Mouse (Mus musculus) intestine, embryonic 14.5 days (tissue): Measurements from ENCODE around the gene Dnajb4. TPM values are rescaled to one million over a fixed set of nuclear protein-coding genes. Genes with fewer than 3 reads are reported as not detected.

Experiments
- ATAC-seq: fragments of 200-750 bp; cut with Nextera tagmentation; replicated peaks from 2 replicates; pipeline ENCODE4 v1.8.0; 2017; ENCODE audit warnings: low read depth, moderate number of reproducible peaks, moderate TSS enrichment, moderate library complexity; ENCODE audit not compliant: low FRiP score, low TSS enrichment
- DNase-seq: peaks from one replicate; pipeline ENCODE4 v3.0.0-alpha.2; 2018; ENCODE audit warnings: low spot score
- H3K27ac ChIP-seq: fragments of 300-500 bp; sonication (generic); 2 replicates; pipeline ENCODE4 v1.5.1; 2014; ENCODE audit warnings: low read depth, mild to moderate bottlenecking, control low read depth
- H3K27me3 ChIP-seq: fragments of 300-500 bp; sonication (generic); replicated peaks from 2 replicates; pipeline ENCODE4 v1.6.1; 2014; ENCODE audit warnings: low read length, control low read depth; ENCODE audit not compliant: control insufficient read depth, insufficient read depth
- H3K36me3 ChIP-seq: fragments of 300-500 bp; sonication (generic); 2 replicates; pipeline ENCODE4 v1.6.1; 2014; ENCODE audit warnings: low read length, control low read depth; ENCODE audit not compliant: control insufficient read depth, insufficient read depth
- H3K4me1 ChIP-seq: fragments of 300-500 bp; sonication (generic); replicated peaks from 2 replicates; pipeline ENCODE4 v1.6.1; 2014; ENCODE audit warnings: low read length, control low read depth, mixed read lengths; ENCODE audit not compliant: control insufficient read depth, insufficient read depth
- H3K4me2 ChIP-seq: fragments of 300-500 bp; sonication (generic); 2 replicates; pipeline ENCODE4 v1.6.1; 2014; ENCODE audit warnings: low read length
- H3K4me3 ChIP-seq: fragments of 300-500 bp; sonication (generic); 2 replicates; pipeline ENCODE4 v1.5.1; 2014; ENCODE audit warnings: low read depth, low read length, control low read depth, mixed read lengths
- H3K9ac ChIP-seq: fragments of 300-500 bp; sonication (generic); 2 replicates; pipeline ENCODE4 v1.6.1; 2014; ENCODE audit warnings: mild to moderate bottlenecking, low read length
- H3K9me3 ChIP-seq: fragments of 300-500 bp; sonication (generic); 2 replicates; pipeline ENCODE4 v1.6.1; 2016; ENCODE audit warnings: low read length, control low read depth; ENCODE audit not compliant: control insufficient read depth
- WGBS: fragments of 180-500 bp; shearing (Covaris S2); extraction: QIAGEN DNeasy Blood & Tissue Kit; methylation state at CpG from one replicate; pipeline ENCODE4 v1.1.7; 2014; 5-methylcytosine and 5-hydroxymethylcytosine counted together
- polyA plus RNA-seq: library from polyadenylated mRNA; unstranded; fragments of >200 nt; fragmentation: Nextera tagmentation; extraction: Ambion mirVana; gene quantifications from 2 replicates; pipeline ENCODE4 v1.2.1, GENCODE M21; 2014

Dnajb4 gene
- polyA plus RNA-seq, 1 experiment from 2014 or later, result 24.1 TPM

- H3K9me3 ChIP-seq, result no peaks in the 10 kb centered on the region
- peaks cover 26% of the 10 kb centered on the region for H3K4me1 ChIP-seq
- peak overlapping the region; percentile 17 for H3K4me3 ChIP-seq
- H3K27ac ChIP-seq, result no peak overlapping the region
- no peak for DNase-seq
- peak overlapping the region; percentile 91 for H3K4me2 ChIP-seq
- no peaks in the 10 kb centered on the region for H3K27me3 ChIP-seq
- no peak overlapping the region for H3K9ac ChIP-seq
- H3K36me3 ChIP-seq, result peaks cover 39% of the 10 kb centered on the region
- no peak for ATAC-seq
- WGBS, result 53% methylated on average over 3 of the region's 3 CpGs
Observed at GRCm38 (mm10) chr3:152213416-152213815, 3.3 kb upstream of the Dnajb4 start.

GRCm38 (mm10) chr3:152211731-152212279, 1.7 kb upstream of the Dnajb4 start:
- no peak for ATAC-seq
- Histone ChIP-seq H3K4me3 (peak overlapping the region; percentile 98), H3K4me1 (peaks cover 27% of the 10 kb centered on the region), H3K9ac (peak overlapping the region; percentile 100), H3K36me3 (peaks cover 30% of the 10 kb centered on the region), H3K27ac (peak overlapping the region; percentile 100; the same call in 1 of the 2 replicates), H3K27me3 (no peaks in the 10 kb centered on the region), H3K9me3 (no peaks in the 10 kb centered on the region), H3K4me2 (peak overlapping the region; percentile 91)
- DNase-seq, result peak; percentile 60
- 8% methylated on average over 7 of the region's 7 CpGs for WGBS

GRCm38 (mm10) chr3:152210728-152211391, 758 bp upstream of the Dnajb4 start:
- no peaks in the 10 kb centered on the region for H3K27me3 ChIP-seq
- peak overlapping the region; percentile 100 for H3K9ac ChIP-seq
- peaks cover 21% of the 10 kb centered on the region for H3K36me3 ChIP-seq
- H3K4me2 ChIP-seq, result peak overlapping the region; percentile 91
- DNase-seq (peak; percentile 87), ATAC-seq (peak; percentile 70)
- peak overlapping the region; percentile 98 for H3K4me3 ChIP-seq
- peak overlapping the region; percentile 100 for H3K27ac ChIP-seq
- H3K4me1 ChIP-seq, result peaks cover 27% of the 10 kb centered on the region
- under 1% methylated on average over 62 of the region's 68 CpGs for WGBS
- H3K9me3 ChIP-seq, result no peaks in the 10 kb centered on the region

GRCm38 (mm10) chr3:152209177-152209966, 730 bp downstream of the Dnajb4 start:
- Histone ChIP-seq H3K4me3 (peak overlapping the region; percentile 98), H3K4me1 (peaks cover 27% of the 10 kb centered on the region), H3K27me3 (no peaks in the 10 kb centered on the region), H3K36me3 (peaks cover 8% of the 10 kb centered on the region; the same call in 1 of the 2 replicates), H3K9ac (peak overlapping the region; percentile 100), H3K9me3 (no peaks in the 10 kb centered on the region), H3K4me2 (peak overlapping the region; percentile 95), H3K27ac (peak overlapping the region; percentile 100)
- WGBS, result 3% methylated on average over 25 of the region's 25 CpGs
- ATAC-seq, result peak; percentile 12; the same call in 1 of the 2 replicates
- peak; percentile 84 for DNase-seq

GRCm38 (mm10) chr3:152208096-152208885, 1.8 kb downstream of the Dnajb4 start:
- 0 out of 2 replicates have a peak overlapping the region, but pooled peaks have one; percentile 98 for H3K4me3 ChIP-seq

GRCm38 (mm10) chr3:152207156-152207555, 2.9 kb downstream of the Dnajb4 start:
- peaks cover 14% of the 10 kb centered on the region for H3K4me1 ChIP-seq
- peaks cover 8% of the 10 kb centered on the region; the same call in 1 of the 2 replicates for H3K36me3 ChIP-seq
- no peak for DNase-seq
- H3K9ac ChIP-seq, result no peak overlapping the region
- H3K4me2 ChIP-seq, result no peak overlapping the region
- H3K27ac ChIP-seq, result no peak overlapping the region
- no peak overlapping the region for H3K4me3 ChIP-seq
- H3K9me3 ChIP-seq, result no peaks in the 10 kb centered on the region
- WGBS, result 97% methylated on average over 4 of the region's 4 CpGs
- no peaks in the 10 kb centered on the region for H3K27me3 ChIP-seq
- ATAC-seq, result no peak

More at GRCm38 (mm10) chr3:152208096-152208885, 1.8 kb downstream of the Dnajb4 start:
- H3K4me1 ChIP-seq, result peaks cover 25% of the 10 kb centered on the region
- H3K4me2 ChIP-seq, result peak overlapping the region; percentile 95
- no peak for ATAC-seq
- no peak overlapping the region for H3K9ac ChIP-seq
- peaks cover 8% of the 10 kb centered on the region; the same call in 1 of the 2 replicates for H3K36me3 ChIP-seq
- WGBS, result 84% methylated on average over 7 of the region's 7 CpGs
- H3K27ac ChIP-seq, result no peak overlapping the region
- H3K27me3 ChIP-seq, result no peaks in the 10 kb centered on the region
- DNase-seq, result no peak
- H3K9me3 ChIP-seq, result no peaks in the 10 kb centered on the region

GRCm38 (mm10) chr3:152204577-152204976, 5.5 kb downstream of the Dnajb4 start:
- ATAC-seq (no peak), DNase-seq (no peak)
- H3K4me3 ChIP-seq, result no peak overlapping the region
- peaks cover 8% of the 10 kb centered on the region; the same call in 1 of the 2 replicates for H3K36me3 ChIP-seq
- H3K4me1 ChIP-seq, result peaks cover 9% of the 10 kb centered on the region
- H3K27ac ChIP-seq, result no peak overlapping the region
- H3K9me3 ChIP-seq, result no peaks in the 10 kb centered on the region
- no peaks in the 10 kb centered on the region for H3K27me3 ChIP-seq
- WGBS, result 76% methylated on average over 3 of the region's 3 CpGs
- H3K4me2 ChIP-seq, result no peak overlapping the region
- H3K9ac ChIP-seq, result no peak overlapping the region

GRCm38 (mm10) chr3:152203996-152204395, 6.1 kb downstream of the Dnajb4 start:
- peaks cover 6% of the 10 kb centered on the region for H3K4me1 ChIP-seq
- 60% methylated on average over 3 of the region's 3 CpGs for WGBS
- no peak overlapping the region for H3K4me2 ChIP-seq
- peaks cover 8% of the 10 kb centered on the region; the same call in 1 of the 2 replicates for H3K36me3 ChIP-seq
- DNase-seq (no peak), ATAC-seq (no peak)
- no peak overlapping the region for H3K4me3 ChIP-seq
- no peaks in the 10 kb centered on the region for H3K27me3 ChIP-seq
- no peaks in the 10 kb centered on the region for H3K9me3 ChIP-seq
- no peak overlapping the region for H3K27ac ChIP-seq
- no peak overlapping the region for H3K9ac ChIP-seq
